Mouse (Mus musculus) left cerebral cortex, postnatal 4 days (tissue): ENCODE measurements around the gene Efcc1. TPM values are rescaled to one million over a fixed set of nuclear protein-coding genes. Genes with fewer than 3 reads are reported as not detected.

Experiments used
- DNase-seq: peaks from one replicate; pipeline ENCODE4 v3.0.0-alpha.2; 2022
- intact Hi-C: fragments of 180-260 bp; cut with DNase I; formaldehyde crosslinking; loops from one replicate; pipeline ENCODE4 v1.15.1; 2025
- total RNA-seq, 2 experiments: library from RNA; stranded (reverse); gene quantifications; 2 replicates each; pipeline ENCODE4 v1.2.3; 2021

Gene Efcc1
- total RNA-seq, 2 experiments from 2014 or later, result 3.4 to 6.2 TPM

DNA sequence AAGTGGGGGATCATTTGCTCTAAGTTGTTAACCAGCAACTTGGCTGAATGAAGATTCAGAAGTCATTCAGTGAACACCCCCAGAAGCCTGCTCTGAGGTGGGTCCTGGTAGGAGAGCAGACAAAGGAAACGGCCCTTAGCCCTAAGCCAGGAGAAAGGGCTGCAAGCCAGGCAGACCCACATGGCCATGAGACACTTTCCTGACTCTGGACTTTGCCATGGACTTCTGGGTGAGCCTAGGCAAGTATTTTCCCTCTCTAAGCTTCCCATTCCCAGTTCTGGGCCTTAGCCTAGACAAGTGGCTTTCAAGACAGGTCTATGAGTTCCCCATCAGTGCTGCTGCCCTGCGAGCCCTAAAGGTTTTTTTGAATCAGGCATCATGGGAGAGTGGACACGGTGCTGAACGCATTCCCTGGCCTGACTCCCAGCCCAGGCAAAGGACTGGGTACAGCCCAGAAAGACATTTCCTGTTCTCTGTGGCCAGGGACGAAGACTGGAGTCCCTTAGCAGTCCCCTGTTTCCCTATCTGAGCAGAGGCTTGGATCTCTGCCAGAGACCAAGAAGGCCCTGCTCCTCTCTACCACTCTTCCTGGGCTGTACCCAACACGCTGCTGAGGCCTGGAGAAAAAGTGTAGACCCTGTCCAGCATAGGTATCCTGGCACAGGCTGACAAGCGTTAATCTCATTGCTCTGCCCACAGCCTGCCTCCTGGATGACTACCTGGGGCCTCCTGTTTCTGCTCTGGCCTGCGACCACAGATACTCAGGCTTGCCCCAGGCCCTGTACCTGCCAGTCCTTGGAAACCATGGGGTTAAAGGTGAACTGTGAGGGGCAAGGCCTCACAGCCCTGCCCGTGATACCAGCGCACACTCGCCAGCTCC, 47.9 kb downstream of the Efcc1 start:
- DNase-seq, result no peak
- intact Hi-C loops, result no loop called here

DNA sequence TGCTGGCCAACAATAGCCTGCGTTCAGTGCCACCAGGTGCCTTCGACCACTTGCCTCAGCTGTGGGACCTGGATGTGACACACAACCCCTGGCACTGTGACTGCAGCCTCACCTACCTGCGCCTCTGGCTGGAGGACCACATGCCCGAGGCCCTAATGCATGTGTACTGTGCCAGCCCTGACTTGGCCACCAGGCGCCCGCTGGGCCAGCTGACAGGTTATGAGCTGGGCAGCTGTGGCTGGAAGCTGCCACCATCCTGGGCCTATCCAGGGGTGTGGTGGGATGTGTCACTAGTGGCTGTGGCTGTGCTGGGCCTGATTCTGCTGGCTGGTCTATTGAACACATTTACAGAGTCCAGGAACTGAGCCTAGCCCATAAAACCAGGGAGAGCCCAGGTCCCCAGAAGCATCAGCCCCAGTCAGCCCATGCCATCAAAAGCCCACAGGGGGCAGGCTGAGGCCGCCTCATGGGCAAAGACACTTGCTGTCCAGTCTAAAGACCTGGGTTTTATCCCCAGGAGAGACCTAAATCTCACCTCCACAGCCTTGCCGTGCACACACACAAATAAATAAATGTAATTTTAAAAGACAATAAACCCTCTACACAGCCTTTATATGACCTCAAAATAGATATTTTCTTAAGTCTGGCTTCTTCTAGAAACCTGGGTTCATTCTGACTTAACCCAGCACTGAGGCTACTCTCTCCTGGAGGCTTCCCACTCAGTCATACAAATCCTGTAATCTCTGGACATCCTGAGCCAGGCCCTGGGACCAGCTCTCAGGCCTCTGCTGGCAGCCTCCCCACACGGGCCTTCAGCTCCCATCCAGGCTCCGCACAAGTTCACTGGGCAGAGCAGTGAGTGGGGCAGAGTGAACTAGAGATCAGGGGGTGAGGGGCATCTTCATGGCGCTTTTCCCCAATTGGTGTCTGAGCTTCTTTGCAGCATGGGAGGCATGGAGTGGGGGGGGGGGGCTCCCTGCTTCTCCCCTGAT, 48.8 kb downstream of the Efcc1 start:
- DNase-seq, result no peak
- intact Hi-C loops, result no loop called here

DNA sequence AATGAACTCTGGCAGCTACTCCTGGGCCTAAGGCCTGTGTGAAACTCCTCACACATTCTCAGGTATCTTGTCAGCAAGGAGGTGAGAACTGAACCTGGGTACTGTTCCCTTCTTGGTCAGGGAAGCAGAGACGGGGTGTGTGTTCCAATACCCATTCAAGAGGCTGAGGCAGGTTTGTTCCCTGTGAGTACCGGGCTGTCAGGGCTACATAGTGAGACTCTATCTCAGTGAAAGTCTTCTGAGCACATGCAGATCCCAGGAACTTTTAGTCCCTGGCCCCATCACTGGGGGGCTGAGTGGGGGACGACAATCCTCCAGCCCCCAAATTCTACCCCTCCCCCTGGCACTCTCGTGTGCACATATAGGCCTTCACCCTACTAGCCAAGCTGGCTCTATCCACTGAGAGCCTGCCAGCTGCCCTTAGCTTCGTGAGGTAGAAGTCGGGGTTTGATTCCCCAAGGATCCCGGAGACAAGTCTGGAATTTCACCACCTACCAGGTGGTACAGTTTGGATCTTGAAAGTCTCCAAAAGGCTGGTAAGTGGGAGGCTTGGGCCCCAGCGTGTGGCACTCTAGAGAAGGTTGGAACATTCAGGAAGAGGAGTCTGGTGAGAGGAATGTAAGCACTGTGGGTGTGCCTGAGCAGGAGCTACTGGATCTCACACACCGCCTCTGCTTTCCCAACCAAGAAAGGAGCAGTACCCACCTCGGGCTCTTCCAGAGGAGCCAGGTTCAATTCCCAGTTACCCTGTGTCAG, 50.1 kb downstream of the Efcc1 start:
- intact Hi-C loops, result no loop called here
- DNase-seq, result no peak

DNA sequence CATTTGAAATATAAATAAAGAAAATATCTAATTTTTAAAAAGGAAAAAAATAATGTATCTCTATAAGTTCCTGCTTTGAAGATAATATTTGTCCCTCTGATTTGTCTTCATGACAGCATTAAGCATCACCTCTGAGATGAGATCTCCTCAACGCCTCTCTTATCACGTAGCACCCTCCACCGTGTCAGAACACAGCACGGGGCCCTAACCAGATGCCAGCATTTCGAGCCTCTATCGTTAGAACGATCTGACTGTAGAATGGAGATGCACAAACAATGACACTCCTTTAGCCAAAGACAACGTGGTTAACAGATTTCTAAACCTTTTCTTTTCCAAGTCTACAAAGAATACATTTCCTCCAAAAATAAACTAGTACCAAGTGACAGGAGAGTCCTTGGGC, 53.4 kb downstream of the Efcc1 start:
- intact Hi-C loops, result no loop called here

DNA sequence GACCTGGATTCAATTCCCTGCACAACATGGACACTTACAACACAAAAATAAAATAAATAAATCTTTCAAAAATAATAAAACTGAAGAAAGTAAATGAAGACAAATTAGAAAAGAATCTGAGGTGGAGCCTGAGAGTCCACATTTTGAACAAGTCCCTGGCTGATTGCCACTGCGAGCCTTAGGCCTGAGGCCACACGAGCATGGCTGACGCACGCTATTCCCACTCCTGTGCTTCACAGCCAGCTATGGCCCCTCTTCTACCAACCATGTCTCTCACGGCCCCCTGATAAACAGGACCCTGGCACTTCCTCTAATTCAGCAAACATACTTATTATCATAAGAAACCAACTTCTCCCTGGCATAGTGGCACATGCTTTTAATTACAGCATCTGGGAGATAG, 56.0 kb downstream of the Efcc1 start:
- intact Hi-C loops, result no loop called here
- DNase-seq, result no peak

More for the DNA sequence above, 53.4 kb downstream of the Efcc1 start:
- DNase-seq, result no peak

DNA sequence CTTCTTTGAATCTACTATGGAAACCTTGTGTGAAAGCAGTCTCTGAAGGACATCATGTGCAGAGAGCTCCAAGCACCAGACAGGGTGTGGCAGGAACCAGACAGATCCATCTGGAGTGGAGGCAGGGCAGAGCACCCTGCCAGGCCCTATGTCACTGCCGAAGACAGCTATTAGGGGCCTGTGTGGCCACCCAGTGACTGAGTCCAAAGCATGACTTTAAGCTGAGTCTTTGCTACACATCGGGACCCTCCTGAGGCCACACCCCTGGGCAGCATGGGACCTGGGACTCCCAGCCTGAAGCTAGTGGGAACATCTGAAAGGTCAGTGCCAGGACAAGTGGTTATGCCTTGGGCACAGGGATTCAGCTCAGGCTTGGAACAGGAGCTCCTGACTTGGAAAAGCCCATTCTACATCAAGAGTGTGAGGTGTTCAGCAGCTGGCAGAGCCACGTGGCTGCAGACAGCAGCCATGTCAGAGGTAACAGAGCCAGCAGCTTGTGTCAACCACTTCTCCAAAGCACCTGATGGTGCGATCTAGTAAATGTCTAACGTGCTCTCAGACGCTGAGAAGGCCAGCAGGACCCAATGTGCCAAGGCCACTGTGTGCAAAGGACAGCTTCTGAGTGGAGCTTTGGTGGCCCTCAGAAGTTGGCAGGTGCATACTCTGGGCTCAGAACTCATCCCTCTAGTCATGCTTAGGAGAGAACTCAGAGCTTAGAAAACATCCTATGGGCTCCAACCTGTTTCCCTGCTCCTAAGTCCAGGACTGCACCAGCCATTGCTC, 56.6 kb downstream of the Efcc1 start:
- intact Hi-C loops, result no loop called here
- DNase-seq, result no peak

DNA sequence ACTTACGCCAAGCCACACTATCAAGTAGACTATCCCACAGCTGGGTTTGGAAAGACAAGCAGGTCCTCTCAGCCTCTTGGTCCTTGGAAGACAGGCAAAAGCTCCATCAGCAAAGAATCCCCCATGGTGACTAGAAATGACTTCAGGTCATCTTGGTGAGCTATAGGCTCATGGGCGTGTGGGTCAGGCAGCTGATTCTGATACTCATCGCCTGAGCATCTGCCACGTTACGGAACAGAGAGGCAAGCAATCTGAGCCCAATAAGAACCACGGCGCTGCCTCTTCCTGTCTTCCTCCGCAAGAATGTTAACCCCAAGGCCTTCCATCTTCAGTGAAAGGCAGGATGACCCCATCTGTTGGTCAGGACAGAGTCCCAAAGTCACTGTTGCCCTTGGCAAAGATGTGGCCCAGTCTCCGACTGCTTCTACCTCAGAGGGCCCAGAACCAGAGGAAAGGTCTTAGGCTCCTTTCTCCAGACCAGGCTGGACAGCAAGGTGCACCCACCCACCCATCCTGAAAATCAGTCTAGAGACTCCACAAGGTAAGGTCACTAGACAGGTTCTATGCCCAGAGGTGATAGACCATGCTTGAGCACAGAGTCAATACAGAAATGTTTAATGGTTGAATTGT, 57.7 kb downstream of the Efcc1 start:
- DNase-seq, result no peak
- intact Hi-C loops, result no loop called here

DNA sequence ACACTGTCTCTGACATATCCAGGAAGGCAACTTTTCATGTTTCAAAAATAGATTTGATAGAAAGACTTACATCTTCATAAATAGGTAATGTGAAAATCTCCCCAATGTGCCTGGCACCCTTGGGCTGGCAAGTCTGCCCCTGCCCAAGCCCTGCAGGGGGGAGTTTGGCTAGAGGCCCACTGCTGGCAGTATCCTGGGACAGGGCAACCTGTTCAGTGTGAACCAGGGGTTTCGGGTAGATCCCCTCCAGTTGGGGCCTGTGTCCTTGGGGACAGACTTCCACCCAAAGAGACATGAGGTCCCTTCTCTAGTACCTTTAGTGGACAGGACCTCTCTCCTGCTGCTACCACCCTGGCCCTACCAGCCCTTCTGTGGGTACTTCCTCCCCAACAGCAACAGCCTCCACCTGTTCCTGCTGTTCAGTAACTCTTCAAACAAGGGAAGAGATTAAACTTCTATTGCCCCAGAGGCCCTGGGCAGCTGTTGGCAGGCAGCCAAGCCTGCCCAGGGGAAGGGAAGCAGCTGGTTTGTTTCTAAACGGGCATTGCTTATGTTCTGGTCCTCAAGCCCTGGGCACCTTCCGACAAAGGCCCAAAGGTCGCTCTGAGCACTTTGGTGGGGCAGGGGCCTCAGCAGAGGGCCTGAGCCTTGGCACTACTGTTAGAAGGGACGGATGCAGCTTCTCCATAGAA, 58.4 kb downstream of the Efcc1 start:
- intact Hi-C loops, result no loop called here
- DNase-seq, result peak; percentile 33

DNA sequence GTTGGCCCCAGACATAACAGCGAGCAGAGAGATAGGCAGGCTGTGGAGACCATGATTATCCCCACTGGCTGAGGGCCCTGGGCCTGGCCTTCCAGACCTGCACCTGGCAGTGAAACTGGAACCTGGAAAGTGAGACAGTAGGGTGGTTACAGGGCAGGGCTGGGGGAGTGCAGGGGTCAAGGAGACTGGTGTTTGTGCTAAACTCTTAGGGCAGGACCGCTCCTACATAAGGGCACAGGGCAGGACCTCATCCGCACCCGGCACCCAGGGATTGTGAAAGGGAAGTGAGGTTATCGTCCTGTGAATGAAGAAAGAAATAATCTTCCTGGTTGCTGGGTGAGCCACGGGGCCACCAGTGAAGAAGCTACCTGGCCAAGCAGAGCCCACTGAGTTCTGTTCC, 59.1 kb downstream of the Efcc1 start:
- intact Hi-C loops, result no loop called here
- DNase-seq, result no peak

DNA sequence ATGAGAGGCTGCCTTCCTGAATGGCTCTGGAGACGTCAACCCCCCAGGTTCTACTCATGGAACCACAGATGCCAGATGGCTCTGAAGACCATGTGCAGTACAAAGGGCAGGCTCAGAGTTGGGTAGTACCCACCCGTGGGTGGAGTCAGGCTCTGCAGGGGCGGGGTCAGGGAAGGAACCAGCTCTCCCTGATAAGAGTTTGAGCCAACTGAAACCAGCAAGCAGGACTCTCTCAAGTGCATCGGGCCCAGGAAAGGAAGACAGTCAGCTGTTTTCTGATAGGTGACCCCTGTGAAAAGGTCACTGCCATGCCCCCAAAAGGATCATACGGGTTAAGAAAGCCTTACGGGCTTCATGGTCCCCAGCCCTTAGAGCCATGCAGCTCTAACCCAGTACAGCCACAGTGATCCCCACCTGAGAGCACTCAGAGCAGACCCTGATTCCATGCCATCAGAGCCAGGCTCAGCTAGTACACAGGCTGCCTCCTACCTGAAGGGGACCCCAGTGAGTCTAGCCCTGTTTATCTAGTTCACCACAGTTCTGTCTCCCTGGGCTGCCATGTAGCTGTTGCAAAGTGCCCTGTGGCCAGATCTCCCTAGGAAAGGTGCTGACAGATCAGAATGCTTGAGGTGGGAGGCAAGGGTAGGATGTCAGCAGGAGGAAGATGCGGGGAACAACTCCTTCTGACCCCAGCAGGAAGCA, 60.3 kb downstream of the Efcc1 start:
- intact Hi-C loops, result no loop called here
- DNase-seq, result no peak

DNA sequence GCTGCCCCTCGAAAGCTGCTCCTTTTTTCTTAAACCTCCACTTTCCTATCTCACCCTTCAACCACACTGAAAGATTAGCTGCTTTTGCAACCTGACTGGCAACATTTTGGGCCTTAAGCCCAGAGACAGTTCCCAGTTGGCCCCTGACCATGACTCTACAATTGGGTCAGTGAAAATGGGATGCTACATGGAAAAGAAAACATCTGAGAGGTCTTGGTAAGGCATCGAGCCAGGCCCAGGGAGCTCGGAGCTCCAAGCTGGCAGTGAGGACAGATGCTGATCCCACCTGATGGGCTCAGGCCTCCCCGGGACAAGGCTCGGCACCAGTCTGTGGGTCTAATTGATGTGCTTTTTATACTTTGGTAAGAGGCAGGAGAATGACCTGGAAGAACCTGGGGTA, 61.2 kb downstream of the Efcc1 start:
- DNase-seq, result no peak
- intact Hi-C loops, result no loop called here

DNA sequence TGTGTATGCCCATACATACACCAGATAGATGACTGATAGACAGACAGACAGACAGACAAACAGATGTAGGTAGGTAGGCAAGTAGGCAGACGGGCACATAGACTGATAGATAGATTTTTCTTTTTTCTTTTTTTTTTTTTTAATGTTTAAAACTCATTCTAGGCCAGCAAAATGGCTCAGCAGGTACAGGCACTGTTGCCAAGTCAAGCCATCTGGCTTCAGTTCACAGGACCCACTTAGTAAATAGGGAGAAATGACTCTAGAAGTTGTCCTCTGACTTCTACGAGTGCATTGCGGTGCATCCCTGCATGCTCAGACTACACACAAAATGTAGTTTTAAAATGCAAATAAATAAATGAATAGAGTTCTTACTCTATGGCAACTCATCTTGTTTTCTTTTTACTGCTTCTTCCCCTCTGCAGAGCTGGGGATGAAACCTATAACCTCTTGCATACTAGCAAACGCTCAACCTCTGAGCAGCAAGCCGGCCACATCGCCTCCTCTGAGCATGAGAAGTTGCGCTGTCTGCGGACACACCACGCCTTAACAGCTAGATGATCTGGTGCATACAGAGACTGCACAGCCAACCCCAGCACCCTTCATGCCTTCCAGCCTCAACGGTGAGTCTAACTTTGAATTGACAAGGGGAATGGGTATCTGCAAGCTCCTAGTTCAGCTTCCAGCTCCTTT, 63.3 kb downstream of the Efcc1 start:
- DNase-seq, result peak; percentile 44
- intact Hi-C loops, result no loop called here

DNA sequence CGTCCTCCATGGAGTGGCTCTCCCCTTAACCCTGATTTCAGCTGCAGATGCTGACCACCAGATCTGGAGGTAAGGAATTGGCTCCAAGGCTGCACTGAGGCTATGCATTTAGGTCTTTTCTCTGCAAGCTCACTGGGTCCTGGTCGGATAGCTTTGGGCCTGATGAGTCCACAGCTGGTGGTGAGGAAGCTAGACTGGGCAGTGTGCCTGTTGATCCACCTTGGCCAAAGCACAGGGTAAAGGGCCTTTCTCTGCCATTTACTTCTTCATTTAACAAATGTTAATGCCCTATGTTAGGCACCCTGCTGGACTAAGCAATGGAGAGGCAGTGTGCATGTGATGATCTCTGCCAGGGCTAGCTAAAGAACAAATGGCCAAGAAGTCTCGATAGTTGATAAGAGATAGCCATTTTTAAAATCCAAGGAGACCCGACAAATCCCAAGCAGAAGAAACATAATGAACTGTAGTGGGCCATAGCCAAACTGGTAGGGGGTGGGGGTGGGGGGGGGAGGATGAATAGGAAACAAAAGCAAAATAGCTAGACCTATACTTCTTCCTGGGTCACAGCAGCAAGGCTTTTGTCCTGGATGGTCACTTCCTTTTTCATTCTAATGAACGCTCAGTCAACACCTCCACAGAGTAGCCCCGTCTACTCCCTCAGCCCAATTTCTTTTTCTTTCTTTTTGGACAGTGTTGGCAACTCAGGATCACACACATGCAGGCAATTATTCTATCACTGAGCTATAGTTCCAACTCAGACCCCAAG, 64.9 kb downstream of the Efcc1 start:
- intact Hi-C loops, result no loop called here

DNA sequence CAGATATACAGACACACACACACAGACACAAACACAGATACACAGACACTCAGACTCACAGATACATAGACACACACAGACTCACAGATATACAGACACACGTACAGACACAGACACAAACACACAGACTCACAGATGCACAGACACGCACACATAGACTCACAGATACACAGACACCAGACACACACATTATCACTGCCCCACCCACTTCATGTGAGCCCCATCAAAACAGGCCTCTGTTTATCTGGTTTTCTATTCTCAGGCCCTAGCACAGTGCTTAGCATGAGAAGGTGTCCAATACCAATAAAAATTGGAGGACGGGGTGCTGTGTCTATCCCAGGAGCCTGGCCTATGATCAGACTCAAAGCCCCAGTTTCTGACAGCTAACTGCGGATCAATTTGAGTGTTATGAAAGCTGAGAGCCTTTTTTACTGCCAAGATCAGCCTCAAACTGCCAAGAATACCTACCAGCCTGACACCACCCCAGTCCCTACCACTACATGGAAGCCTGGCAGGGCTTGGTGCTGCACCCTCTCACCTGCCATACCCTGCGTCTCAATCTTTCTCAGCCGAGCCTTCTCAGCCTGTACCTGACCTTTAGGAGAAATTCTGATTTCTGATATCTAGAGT, 65.7 kb downstream of the Efcc1 start:
- intact Hi-C loops, result no loop called here

More for the DNA sequence above, 64.9 kb downstream of the Efcc1 start:
- DNase-seq, result no peak

DNA sequence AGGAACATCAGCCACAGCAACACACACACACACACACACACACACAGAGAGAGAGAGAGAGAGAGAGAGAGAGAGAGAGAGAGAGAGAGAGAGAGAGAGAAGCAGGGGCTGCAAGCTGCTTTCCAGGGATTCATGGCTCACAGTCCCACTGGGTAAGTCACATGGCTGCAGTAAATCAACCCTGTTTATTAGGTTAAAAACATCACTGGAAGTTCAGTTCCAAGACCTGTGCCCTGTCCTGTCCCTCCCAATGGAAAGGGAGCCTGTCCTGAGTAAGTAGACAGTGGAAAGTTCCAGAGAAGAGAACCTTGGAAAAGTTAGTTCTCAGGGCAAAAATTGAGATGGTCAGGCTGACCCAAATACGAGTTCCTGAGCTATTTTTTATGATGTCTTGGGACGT, 66.7 kb downstream of the Efcc1 start:
- intact Hi-C loops, result no loop called here
- DNase-seq, result no peak

More for the DNA sequence above, 65.7 kb downstream of the Efcc1 start:
- DNase-seq, result no peak

DNA sequence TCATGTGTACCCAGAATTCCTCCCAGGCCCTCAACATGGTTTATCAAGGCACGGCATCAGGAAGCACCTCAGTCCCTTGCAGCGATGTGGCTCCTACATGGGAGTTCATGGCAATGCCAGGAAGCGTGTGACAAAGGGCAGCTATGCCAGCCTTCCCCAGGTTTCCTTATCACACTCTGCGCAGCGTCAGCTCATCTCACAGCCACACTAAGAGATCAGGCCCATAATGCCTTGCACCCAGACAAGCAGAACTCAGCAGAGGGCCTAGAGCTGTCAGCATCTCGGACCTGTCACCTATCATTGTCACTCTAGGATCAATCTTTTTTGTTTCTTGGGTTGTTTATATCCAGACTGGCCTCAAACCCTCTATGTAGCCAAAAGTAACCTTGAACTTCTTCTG, 68.9 kb downstream of the Efcc1 start:
- intact Hi-C loops, result no loop called here
- DNase-seq, result no peak

DNA sequence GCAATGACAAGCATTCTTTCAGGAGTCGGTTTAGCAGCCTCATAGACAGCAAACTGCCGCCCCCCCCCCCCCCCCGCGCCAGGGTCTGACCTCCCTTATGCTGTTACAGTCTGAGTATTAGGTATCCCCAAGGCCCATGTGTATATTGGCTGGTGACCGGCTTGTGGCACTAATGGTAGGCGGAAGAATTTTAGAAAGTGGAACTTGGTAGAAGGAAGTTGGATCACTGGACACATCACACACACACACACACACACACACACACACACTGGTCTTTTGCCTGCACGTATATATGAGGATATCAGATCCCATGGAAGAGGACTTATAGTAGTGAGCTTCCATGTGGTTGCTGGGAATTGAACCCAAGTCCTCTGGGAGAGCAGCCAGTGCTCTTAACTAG, 71.8 kb downstream of the Efcc1 start:
- intact Hi-C loops, result no loop called here
- DNase-seq, result no peak
